Mouse (Mus musculus): Measurements from ENCODE around the gene Rbfox3.

GRCm38 (mm10) chr11:118646864-118647263, 264.5 kb downstream of the Rbfox3 start:
- TF ChIP-seq CTCF (IDR thresholded peaks at IDR 0.05; ENCODE audit: low read depth) (no peak), EP300 (optimal IDR thresholded peaks at IDR 0.05) (no peak)

Data from stomach, postnatal 0 days (tissue).